Mouse (Mus musculus): ENCODE data around the gene Zfp541. TPM values are rescaled to one million over a fixed set of nuclear protein-coding genes. Genes with fewer than 3 reads are reported as not detected.

Gene Zfp541
- total and polyA plus RNA-seq, 3 experiments, result 0.01 TPM; not detected in 2

DNA sequence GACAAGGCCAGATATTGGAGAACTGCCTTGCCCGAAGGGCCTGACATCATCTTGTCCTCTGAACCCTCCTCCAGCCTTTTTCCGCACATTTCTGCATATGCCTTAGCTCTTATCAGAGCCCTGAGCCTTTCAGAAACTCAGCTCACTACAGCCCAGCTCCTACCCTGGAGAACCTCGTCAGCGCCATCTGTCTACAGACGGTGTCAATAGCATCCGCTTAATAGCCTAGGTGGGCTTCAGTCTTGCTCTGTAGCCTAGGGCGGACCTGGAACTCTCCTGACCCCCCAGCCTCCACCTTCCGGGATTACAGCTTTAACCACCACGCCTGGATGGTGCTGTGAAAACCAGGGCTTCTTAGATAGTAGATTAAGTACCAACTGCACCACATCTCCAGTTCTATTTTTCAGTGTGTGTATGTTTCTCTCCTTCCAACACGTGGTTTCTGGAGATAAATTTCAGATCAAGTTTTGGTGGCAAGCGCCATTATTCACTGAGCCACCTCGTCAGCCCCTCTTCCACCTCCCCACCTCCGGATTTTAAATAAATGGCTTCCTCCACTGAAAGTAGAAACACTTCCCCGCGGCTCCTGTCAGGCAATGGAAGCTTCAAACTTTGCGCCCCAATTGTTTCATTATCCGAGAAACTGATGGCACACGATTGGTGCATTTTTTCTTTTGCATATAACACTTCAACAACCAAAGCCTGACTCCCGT is 9.6 kb upstream of the Zfp541 start:
- Histone ChIP-seq H3K36me3 (ENCODE audit: control insufficient read depth in 1 of 2, insufficient read depth in 2 of 2, low read length in 2 of 2) (peaks cover 0 to 19% of the 10 kb centered on the region in 2 experiments; a peak in 2 of 4 replicates), H3K4me1 (ENCODE audit: control insufficient read depth in 1 of 2, insufficient read depth in 2 of 2, low read length in 2 of 2) (peaks cover 2 to 22% of the 10 kb centered on the region in 2 experiments; a peak in 2 of 4 replicates), H3K79me2 (ENCODE audit: control insufficient read depth, insufficient read depth, low read length, poor library complexity) (peaks cover 27% of the 10 kb centered on the region), H3K27ac (ENCODE audit: control insufficient read depth, low read depth, low read length) (peak overlapping the region; percentile 96), H3K27me3 (ENCODE audit: control insufficient read depth in 1 of 2, insufficient read depth in 2 of 2, low read length in 2 of 2) (no peaks in the 10 kb centered on the region), H3K9ac (ENCODE audit: control insufficient read depth, low read depth, low read length, poor library complexity, severe bottlenecking) (peak overlapping the region; percentile 93), H3K9me3 (replicated peaks; ENCODE audit: insufficient read depth, low read length) (no peaks in the 10 kb centered on the region), H3K4me3 (ENCODE audit: control insufficient read depth in 1 of 2, insufficient read depth in 1 of 2, low read depth in 2 of 2, low read length in 2 of 2) (peak overlapping the region; percentile 69 to 80)
- peak; percentile 94 for DNase-seq (ENCODE audit: low read depth, low spot score)
- TF ChIP-seq RCOR1 (IDR thresholded peaks at IDR 0.05; ENCODE audit: low read depth, low read length) (no peak), TBP (IDR thresholded peaks at IDR 0.05; ENCODE audit: low read depth, low read length) (peak; percentile 32; the same call in 1 of the 2 replicates), ELF1 (IDR thresholded peaks at IDR 0.05; ENCODE audit: low read depth, low read length) (no peak), TAL1 (IDR thresholded peaks at IDR 0.05; ENCODE audit: low read length) (no peak), SMC3 (IDR thresholded peaks at IDR 0.05; ENCODE audit: low read depth, low read length) (peak; percentile 76), POLR2AphosphoS5 (IDR thresholded peaks at IDR 0.05; ENCODE audit: borderline replicate concordance, low read depth, low read length) (no peak), HCFC1 (IDR thresholded peaks at IDR 0.05; ENCODE audit: low read depth, low read length) (peak; percentile 45; the same call in 1 of the 2 replicates), JUND (IDR thresholded peaks at IDR 0.05; ENCODE audit: low read depth, low read length) (no peak), MYB (IDR thresholded peaks at IDR 0.05; ENCODE audit: low read depth, low read length) (no peak), EP300 (IDR thresholded peaks at IDR 0.05; ENCODE audit: low read depth in 1 of 2, low read length in 2 of 2) (no peak), MAFK (IDR thresholded peaks at IDR 0.05; ENCODE audit: borderline replicate concordance, low read depth, low read length) (no peak), GATA1 (IDR thresholded peaks at IDR 0.05; ENCODE audit: low read depth, low read length) (peak; percentile 74), USF2 (IDR thresholded peaks at IDR 0.05; ENCODE audit: borderline replicate concordance in 1 of 2, insufficient read depth in 1 of 2, low read depth in 1 of 2, low read length in 2 of 2) (no peak), MEF2A (IDR thresholded peaks at IDR 0.05; ENCODE audit: extremely low read depth, insufficient replicate concordance, low read depth, low read length, poor library complexity, severe bottlenecking) (no peak), MXI1 (IDR thresholded peaks at IDR 0.05; ENCODE audit: low read depth, low read length) (peak; percentile 95), USF1 (IDR thresholded peaks at IDR 0.05; ENCODE audit: low read depth, low read length) (peak; percentile 65; the same call in 1 of the 2 replicates), CHD2 (IDR thresholded peaks at IDR 0.05; ENCODE audit: low read length) (no peak), NRF1 (IDR thresholded peaks at IDR 0.05; ENCODE audit: insufficient read depth, low read depth, low read length, poor library complexity, severe bottlenecking) (no peak), ZC3H11A (IDR thresholded peaks at IDR 0.05; ENCODE audit: low read depth, low read length) (0 out of 2 replicates have a peak, but pooled peaks have one; percentile 13), POLR2AphosphoS2 (IDR thresholded peaks at IDR 0.05; ENCODE audit: low read length) (no peak), ZMIZ1 (IDR thresholded peaks at IDR 0.05; ENCODE audit: low read depth, low read length) (peak; percentile 79; the same call in 1 of the 2 replicates), RAD21 (IDR thresholded peaks at IDR 0.05; ENCODE audit: low read depth, low read length) (peak; percentile 60), CTCF (IDR thresholded peaks at IDR 0.05 in 2 of 3, conservative IDR thresholded peaks at IDR 0.05 in 1 of 3; ENCODE audit: control insufficient read depth in 1 of 3, insufficient read depth in 1 of 3, low read depth in 2 of 3, low read length in 3 of 3, poor library complexity in 1 of 3, severe bottlenecking in 1 of 3) (peak; percentile 73 to 87 (median 78)), BHLHE40 (IDR thresholded peaks at IDR 0.05; ENCODE audit: borderline replicate concordance, low read depth, low read length) (no peak), ZNF384 (IDR thresholded peaks at IDR 0.05; ENCODE audit: low read depth, low read length) (no peak), KAT2A (conservative IDR thresholded peaks at IDR 0.05; ENCODE audit: low read depth, low read length) (peak; percentile 47; the same call in 1 of the 2 replicates), ZKSCAN1 (IDR thresholded peaks at IDR 0.05; ENCODE audit: low read depth, low read length) (no peak), TCF12 (IDR thresholded peaks at IDR 0.05; ENCODE audit: low read depth, low read length) (no peak), SIN3A (IDR thresholded peaks at IDR 0.05; ENCODE audit: low read length) (peak; percentile 85), UBTF (IDR thresholded peaks at IDR 0.05; ENCODE audit: borderline replicate concordance, insufficient read depth, low read depth, low read length) (no peak), NELFE (IDR thresholded peaks at IDR 0.05; ENCODE audit: low read depth, low read length) (0 out of 2 replicates have a peak, but pooled peaks have one; percentile 19), ETS1 (IDR thresholded peaks at IDR 0.05; ENCODE audit: low read depth, low read length) (no peak; the same call in 1 of the 2 replicates), POLR2A (IDR thresholded peaks at IDR 0.05; ENCODE audit: control insufficient read depth in 1 of 2, insufficient read depth in 1 of 2, low read depth in 1 of 2, low read length in 2 of 2, poor library complexity in 1 of 2) (no peak; a peak in 2 of 4 replicates), CHD1 (IDR thresholded peaks at IDR 0.05; ENCODE audit: low read depth, low read length) (0 out of 2 replicates have a peak, but pooled peaks have one; percentile 39), MAZ (IDR thresholded peaks at IDR 0.05; ENCODE audit: low read depth, low read length) (no peak)
